Mouse (Mus musculus) ES-Bruce4 (cell line): ENCODE data around the gene Grwd1.

Experiments
- CTCF ChIP-seq: IDR thresholded peaks from one replicate; pipeline ENCODE4 v1.8.1; 2011; ENCODE audit warnings: low read depth, low read length
- EP300 ChIP-seq: IDR thresholded peaks from 2 replicates; pipeline ENCODE4 v1.6.1; 2011; ENCODE audit warnings: low read depth, low read length; ENCODE audit not compliant: insufficient read depth
- POLR2A ChIP-seq: IDR thresholded peaks from one replicate; pipeline ENCODE4 v1.8.1; 2011; ENCODE audit warnings: low read length; ENCODE audit not compliant: insufficient read depth

DNA sequence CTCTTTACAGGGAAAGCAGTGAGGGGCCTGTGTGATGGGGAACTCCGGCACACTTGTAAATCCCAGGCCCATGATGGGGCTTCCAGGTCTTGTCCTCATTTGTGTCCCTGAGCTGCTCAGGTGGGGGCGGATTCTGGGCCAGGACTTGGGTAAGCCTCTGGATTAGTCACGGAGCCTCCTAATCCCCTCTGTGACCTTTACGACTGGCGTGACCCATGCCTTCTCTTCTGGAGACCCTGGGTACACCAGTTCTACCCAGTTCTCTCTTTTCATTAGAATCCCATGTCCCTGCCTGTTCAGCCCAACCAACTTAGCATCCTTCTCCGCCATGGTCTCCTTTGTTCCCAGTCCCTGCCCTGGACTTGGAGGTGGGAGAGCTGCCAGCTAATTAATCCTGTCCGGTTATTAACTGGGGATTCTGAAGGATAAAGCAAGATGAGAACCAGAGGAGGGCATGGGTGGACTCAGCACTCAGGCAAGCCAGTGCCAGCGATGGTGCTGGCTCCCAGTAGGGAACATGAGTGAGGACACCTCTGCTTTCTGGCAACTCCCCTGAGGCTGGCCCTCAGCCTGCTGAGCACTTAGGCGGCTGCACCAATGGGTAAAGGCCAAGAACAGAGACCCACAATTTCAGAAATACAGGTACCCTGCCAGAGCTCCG, 15.3 kb downstream of the Grwd1 start:
- TF ChIP-seq CTCF, result no peak
- no peak for TF ChIP-seq POLR2A
- no peak for TF ChIP-seq EP300
